Mouse (Mus musculus): ENCODE measurements around the gene Cyyr1. TPM values are rescaled to one million over a fixed set of nuclear protein-coding genes. Genes with fewer than 3 reads are reported as not detected.
A peak's percentile ranks its signal among the peaks of the same experiment; 100 is the strongest.

Gene Cyyr1
- total RNA-seq, 2 experiments from 2014 or later, result 17.8 to 31.6 TPM

- no peak for DNase-seq
These were observed 83.1 kb downstream of the Cyyr1 start for GRCm38 (mm10) chr16:85470057-85470456.

GRCm38 (mm10) chr16:85455043-85455442, 98.2 kb downstream of the Cyyr1 start:
- DNase-seq, result no peak

- no peak for DNase-seq
These were observed 106.9 kb downstream of the Cyyr1 start for GRCm38 (mm10) chr16:85446306-85446705.

GRCm38 (mm10) chr16:85445801-85446200, 107.4 kb downstream of the Cyyr1 start:
- DNase-seq, result no peak

- peak; percentile 74 to 84 for DNase-seq
These were observed 117.8 kb downstream of the Cyyr1 start for GRCm38 (mm10) chr16:85435427-85435826.

GRCm38 (mm10) chr16:85429173-85429572, 124.0 kb downstream of the Cyyr1 start:
- DNase-seq, result peak; percentile 26 to 59

- no peak for DNase-seq
These were observed 130.3 kb downstream of the Cyyr1 start for GRCm38 (mm10) chr16:85422889-85423288.

GRCm38 (mm10) chr16:85415415-85415814, 137.8 kb downstream of the Cyyr1 start:
- DNase-seq, result peak; percentile 84 to 87

GRCm38 (mm10) chr16:85393430-85393948, 159.7 kb downstream of the Cyyr1 start:
- DNase-seq, result peak; percentile 32 to 38

- DNase-seq, result no peak
These were observed 166.4 kb downstream of the Cyyr1 start for GRCm38 (mm10) chr16:85386801-85387200.

Other genes with a start within 250 kb of the Cyyr1 start
- gene Adamts1, start 249.7 kb upstream of the Cyyr1 start, total RNA-seq (2021), result 10 to 100 TPM; 23.8 to 48.1 TPM